Mouse (Mus musculus) heart, embryonic 12.5 days (tissue): ENCODE results near the gene Pole3. TPM values are rescaled to one million over a fixed set of nuclear protein-coding genes. Genes with fewer than 3 reads are reported as not detected.
A peak's percentile ranks its signal among the peaks of the same experiment; 100 is the strongest.

Source experiments
- ATAC-seq: fragments of 200-750 bp; cut with Nextera tagmentation; 2 replicates; pipeline ENCODE4 v1.8.0; 2017; ENCODE audit warnings: moderate TSS enrichment, moderate library complexity; ENCODE audit not compliant: insufficient number of reproducible peaks, low FRiP score
- H3K27ac ChIP-seq: fragments of 300-500 bp; sonication (generic); 2 replicates; pipeline ENCODE4 v1.5.1; 2016; ENCODE audit warnings: mild to moderate bottlenecking, moderate library complexity; ENCODE audit not compliant: poor library complexity, severe bottlenecking
- H3K27me3 ChIP-seq: fragments of 300-500 bp; sonication (generic); replicated peaks from 2 replicates; pipeline ENCODE4 v1.6.1; 2016; ENCODE audit warnings: mild to moderate bottlenecking, moderate library complexity
- H3K36me3 ChIP-seq: fragments of 300-500 bp; sonication (generic); 2 replicates; pipeline ENCODE4 v1.6.1; 2016; ENCODE audit warnings: mild to moderate bottlenecking, moderate library complexity
- H3K4me1 ChIP-seq: fragments of 300-500 bp; sonication (generic); replicated peaks from 2 replicates; pipeline ENCODE4 v1.6.1; 2016; ENCODE audit warnings: mild to moderate bottlenecking
- H3K4me2 ChIP-seq: fragments of 300-500 bp; sonication (generic); 2 replicates; pipeline ENCODE4 v1.6.1; 2016; ENCODE audit warnings: mild to moderate bottlenecking, moderate library complexity
- H3K4me3 ChIP-seq: fragments of 300-500 bp; sonication (generic); 2 replicates; pipeline ENCODE4 v1.5.1; 2016; ENCODE audit warnings: mild to moderate bottlenecking
- H3K9ac ChIP-seq: fragments of 300-500 bp; sonication (generic); 2 replicates; pipeline ENCODE4 v1.6.1; 2016; ENCODE audit warnings: mild to moderate bottlenecking, moderate library complexity
- H3K9me3 ChIP-seq: fragments of 300-500 bp; sonication (generic); replicated peaks from 2 replicates; pipeline ENCODE4 v1.6.1; 2016; ENCODE audit warnings: mild to moderate bottlenecking, moderate library complexity
- WGBS: fragments of 180-500 bp; shearing (Covaris S2); methylation state at CpG from one replicate; pipeline ENCODE4 v1.1.7; 2016; 5-methylcytosine and 5-hydroxymethylcytosine counted together
- polyA plus RNA-seq: library from polyadenylated mRNA; unstranded; fragments of >200 nt; fragmentation: Nextera tagmentation; extraction: Ambion mirVana; gene quantifications from 2 replicates; pipeline ENCODE4 v1.2.1, GENCODE M21; 2016

Pole3 gene
- polyA plus RNA-seq, 1 experiment from 2014 or later: 53.6 TPM

- Histone ChIP-seq H3K9ac (no peak overlapping the region), H3K27me3 (peaks cover 7% of the 10 kb centered on the region; the same call in 1 of the 2 replicates), H3K27ac (no peak overlapping the region), H3K4me1 (peaks cover under 1% of the 10 kb centered on the region), H3K4me3 (no peak overlapping the region), H3K36me3 (no peaks in the 10 kb centered on the region), H3K9me3 (no peaks in the 10 kb centered on the region), H3K4me2 (no peak overlapping the region)
- 80% methylated on average over 7 of the region's 7 CpGs for WGBS
- no peak for ATAC-seq
Measured at GRCm38 (mm10) chr4:62551966-62552365, 27.1 kb upstream of the Pole3 start.

DNA sequence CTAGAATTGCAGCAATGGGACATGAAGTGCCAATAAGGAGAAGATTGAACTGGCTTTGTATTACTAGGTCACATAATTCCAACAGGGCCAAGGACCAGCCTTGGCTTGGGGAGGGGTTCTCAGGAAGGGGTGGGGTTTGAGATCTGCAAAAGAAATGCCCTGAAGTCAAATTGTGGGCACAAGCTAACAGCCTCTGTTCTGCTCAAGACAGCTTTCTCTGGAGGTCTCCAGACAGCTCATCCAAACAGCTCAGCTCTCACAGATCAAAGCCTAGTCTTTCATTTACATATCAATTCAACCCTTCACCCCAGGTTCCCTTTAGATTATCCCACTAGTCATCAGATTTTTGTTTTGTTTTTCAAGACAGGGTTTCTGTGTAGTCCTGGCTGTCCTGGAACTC, 19.9 kb upstream of the Pole3 start:
- Histone ChIP-seq H3K9ac (no peak overlapping the region), H3K4me3 (no peak overlapping the region), H3K4me2 (no peak overlapping the region), H3K27ac (no peak overlapping the region), H3K4me1 (no peaks in the 10 kb centered on the region), H3K9me3 (0 out of 2 replicates have a peak, but pooled peaks cover 2% of the 10 kb centered on the region), H3K36me3 (no peaks in the 10 kb centered on the region), H3K27me3 (no peaks in the 10 kb centered on the region)
- no peak for ATAC-seq

DNA sequence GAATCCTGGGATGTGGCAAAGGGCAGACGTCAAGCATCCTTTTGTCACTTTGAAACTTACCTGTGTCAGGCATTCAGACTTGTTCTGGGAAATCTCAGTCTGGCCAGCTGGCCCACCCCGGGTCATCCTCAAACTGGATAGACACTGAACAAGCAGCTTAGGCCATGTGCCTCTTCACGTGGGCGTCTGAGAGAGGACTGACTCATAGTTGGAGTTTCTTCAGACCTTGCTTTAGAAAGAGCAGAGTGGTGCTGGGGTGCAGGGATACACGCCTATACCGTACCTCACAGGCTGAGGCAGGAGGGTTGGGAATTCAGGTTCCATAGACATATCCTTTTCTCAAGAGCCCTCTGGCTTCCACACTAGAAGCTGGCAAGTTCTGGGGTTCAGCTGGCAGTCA, 18.9 kb upstream of the Pole3 start:
- Histone ChIP-seq H3K9me3 (0 out of 2 replicates have a peak, but pooled peaks cover 2% of the 10 kb centered on the region), H3K27me3 (no peaks in the 10 kb centered on the region), H3K4me3 (no peak overlapping the region), H3K9ac (no peak overlapping the region), H3K4me2 (no peak overlapping the region), H3K4me1 (no peaks in the 10 kb centered on the region), H3K36me3 (no peaks in the 10 kb centered on the region), H3K27ac (no peak overlapping the region)
- WGBS: 78% methylated on average over 6 of the region's 6 CpGs
- ATAC-seq: no peak

DNA sequence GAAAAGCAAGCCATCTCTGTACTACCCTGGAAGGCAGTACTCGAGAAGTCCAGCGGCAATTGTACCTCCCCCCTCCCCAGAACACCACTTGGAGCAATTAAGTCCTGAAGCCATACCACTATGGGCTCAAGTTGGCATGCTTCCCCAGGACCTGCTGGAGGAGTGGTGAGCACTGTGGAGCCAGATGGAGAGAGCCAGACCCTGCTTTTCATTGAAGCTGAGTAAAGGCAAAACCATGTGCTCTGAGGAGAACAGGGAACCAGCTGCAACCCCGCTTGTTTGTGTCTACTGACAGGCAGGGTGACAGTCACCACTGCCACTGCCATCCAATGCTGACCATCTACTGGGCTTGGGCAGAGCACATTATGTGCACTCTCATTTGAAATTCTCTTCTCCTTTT, 16.9 kb upstream of the Pole3 start:
- no peak for ATAC-seq
- Histone ChIP-seq H3K4me1 (no peaks in the 10 kb centered on the region), H3K9me3 (0 out of 2 replicates have a peak, but pooled peaks cover 2% of the 10 kb centered on the region), H3K9ac (no peak overlapping the region), H3K36me3 (no peaks in the 10 kb centered on the region), H3K27ac (no peak overlapping the region), H3K27me3 (no peaks in the 10 kb centered on the region), H3K4me3 (no peak overlapping the region), H3K4me2 (no peak overlapping the region)
- 69% methylated on average over 3 of the region's 3 CpGs for WGBS

- H3K4me3 ChIP-seq: no peak overlapping the region
- peaks cover 12% of the 10 kb centered on the region for H3K4me1 ChIP-seq
- no peak overlapping the region for H3K4me2 ChIP-seq
- ATAC-seq: no peak
- peaks cover 6% of the 10 kb centered on the region; the same call in 1 of the 2 replicates for H3K9me3 ChIP-seq
- WGBS: 67% methylated on average over 6 of the region's 6 CpGs
- no peak overlapping the region for H3K9ac ChIP-seq
- no peaks in the 10 kb centered on the region for H3K36me3 ChIP-seq
- no peak overlapping the region for H3K27ac ChIP-seq
- H3K27me3 ChIP-seq: no peaks in the 10 kb centered on the region
Measured at GRCm38 (mm10) chr4:62533729-62534128, 8.9 kb upstream of the Pole3 start.

- no peak for ATAC-seq
- 63% methylated on average over 4 of the region's 4 CpGs for WGBS
- no peak overlapping the region for H3K9ac ChIP-seq
- no peak overlapping the region for H3K4me2 ChIP-seq
- no peak overlapping the region for H3K4me3 ChIP-seq
- H3K4me1 ChIP-seq: peaks cover 18% of the 10 kb centered on the region
- H3K27me3 ChIP-seq: no peaks in the 10 kb centered on the region
- no peaks in the 10 kb centered on the region for H3K9me3 ChIP-seq
- no peak overlapping the region for H3K27ac ChIP-seq
- peaks cover 12% of the 10 kb centered on the region for H3K36me3 ChIP-seq
Measured at GRCm38 (mm10) chr4:62527655-62528054, 2.8 kb upstream of the Pole3 start.

- WGBS: 54% methylated on average over 2 of the region's 2 CpGs
Measured at GRCm38 (mm10) chr4:62526256-62526655, 1.4 kb upstream of the Pole3 start.

GRCm38 (mm10) chr4:62525489-62525811, 582 bp upstream of the Pole3 start:
- H3K27me3 ChIP-seq: no peaks in the 10 kb centered on the region
- WGBS: 1% methylated on average over 10 of the region's 10 CpGs
- ATAC-seq: no peak

More at GRCm38 (mm10) chr4:62526256-62526655, 1.4 kb upstream of the Pole3 start:
- no peak overlapping the region for H3K9ac ChIP-seq
- H3K36me3 ChIP-seq: peaks cover 18% of the 10 kb centered on the region
- ATAC-seq: no peak
- H3K4me2 ChIP-seq: no peak overlapping the region
- no peak overlapping the region for H3K4me3 ChIP-seq
- peaks cover 18% of the 10 kb centered on the region for H3K4me1 ChIP-seq
- no peak overlapping the region for H3K27ac ChIP-seq
- H3K27me3 ChIP-seq: no peaks in the 10 kb centered on the region
- H3K9me3 ChIP-seq: no peaks in the 10 kb centered on the region

DNA sequence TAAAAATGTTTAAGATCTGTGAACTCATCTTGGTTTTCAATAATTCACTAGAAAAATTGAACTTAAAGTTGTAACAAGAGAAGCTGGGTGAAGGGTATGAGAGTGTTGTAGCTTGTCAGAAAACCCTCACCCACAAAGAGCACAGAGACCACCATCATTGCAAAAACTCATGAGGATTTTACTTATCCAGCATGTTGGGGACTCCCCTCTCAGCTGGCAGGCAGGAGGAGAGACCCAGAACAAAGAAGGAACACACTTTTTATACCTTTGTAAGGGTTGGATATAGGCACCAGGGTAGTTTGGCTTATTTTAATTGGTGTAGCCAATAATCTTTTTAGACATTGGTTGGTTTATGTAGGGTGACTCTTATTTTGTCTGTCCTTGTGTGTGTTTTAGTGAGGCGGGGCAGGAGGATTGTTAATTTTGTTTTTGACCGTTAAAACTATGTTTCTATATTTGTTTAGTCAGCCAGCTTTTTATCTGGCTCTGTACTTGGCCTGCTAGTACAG, 3.9 kb downstream of the Pole3 start:
- Histone ChIP-seq H3K4me1 (peaks cover 41% of the 10 kb centered on the region), H3K27me3 (no peaks in the 10 kb centered on the region), H3K27ac (no peak overlapping the region), H3K4me2 (no peak overlapping the region), H3K9ac (no peak overlapping the region), H3K4me3 (no peak overlapping the region), H3K36me3 (peaks cover 18% of the 10 kb centered on the region), H3K9me3 (no peaks in the 10 kb centered on the region)
- 87% methylated on average over 2 of the region's 2 CpGs for WGBS
- no peak for ATAC-seq

More at GRCm38 (mm10) chr4:62525489-62525811, 582 bp upstream of the Pole3 start:
- peak overlapping the region; percentile 74 for H3K4me3 ChIP-seq
- H3K9ac ChIP-seq: 0 out of 2 replicates have a peak overlapping the region, but pooled peaks have one; percentile 82
- peaks cover 18% of the 10 kb centered on the region for H3K36me3 ChIP-seq
- H3K27ac ChIP-seq: no peak overlapping the region; the same call in 1 of the 2 replicates
- peaks cover 10% of the 10 kb centered on the region for H3K4me1 ChIP-seq
- peak overlapping the region; percentile 41; the same call in 1 of the 2 replicates for H3K4me2 ChIP-seq
- H3K9me3 ChIP-seq: no peaks in the 10 kb centered on the region

- H3K4me2 ChIP-seq: peak within 1 kb of the TSS; percentile 84
- H3K9me3 ChIP-seq: no peaks in the 10 kb centered on the region
- H3K27me3 ChIP-seq: no peaks in the 10 kb centered on the region
- WGBS: under 1% methylated on average over 37 of the region's 37 CpGs
- H3K9ac ChIP-seq: peak within 1 kb of the TSS; percentile 83
- H3K36me3 ChIP-seq: peaks cover 18% of the 10 kb centered on the region
- H3K4me1 ChIP-seq: peaks cover 52% of the 10 kb centered on the region
- peak within 1 kb of the TSS; percentile 74 for H3K4me3 ChIP-seq
- ATAC-seq: peak; percentile 88
- peak within 1 kb of the TSS; percentile 85 for H3K27ac ChIP-seq
Measured at GRCm38 (mm10) chr4:62519849-62520233, 5.0 kb downstream of the Pole3 start, which contains the start of gene Alad. Gene Alad, minus strand, starts transcription at chr4:62519918.

DNA sequence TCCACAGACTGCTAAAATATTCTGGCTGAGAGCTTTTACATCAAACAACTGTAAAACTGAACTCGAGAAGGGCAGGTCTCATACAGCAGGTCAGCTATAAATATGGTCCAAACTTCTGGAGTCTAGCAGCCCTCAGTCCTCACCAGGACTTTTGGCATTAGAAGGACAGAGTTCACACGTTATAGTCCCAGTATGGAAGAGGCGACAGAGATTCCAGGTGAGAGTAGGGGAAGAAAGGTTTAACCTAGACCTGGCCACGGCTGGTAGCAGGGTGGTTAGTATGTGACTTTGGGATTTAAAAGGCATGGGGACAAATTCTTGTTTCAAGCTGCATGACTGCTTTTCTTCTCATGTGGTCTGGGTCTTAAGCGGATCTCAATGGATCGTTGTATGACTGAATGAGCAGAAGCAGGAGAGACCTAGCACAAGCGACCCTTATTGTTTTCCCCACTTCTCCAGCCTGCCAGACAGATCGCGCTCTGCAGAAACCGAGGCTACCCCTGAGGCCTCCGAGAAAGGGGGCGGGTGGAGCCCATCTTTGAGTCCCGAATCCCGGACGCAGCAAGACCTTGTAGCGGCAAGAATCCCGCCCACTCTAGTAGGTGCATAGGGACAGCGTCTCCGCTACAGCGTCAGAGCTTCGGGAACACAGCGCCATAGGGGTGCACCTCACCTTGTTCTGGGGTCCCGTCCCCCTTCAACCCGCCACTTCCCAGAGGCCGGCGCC, 5.6 kb downstream of the Pole3 start:
- WGBS: 3% methylated on average over 26 of the region's 26 CpGs
- peak; percentile 61 for ATAC-seq
- Histone ChIP-seq H3K36me3 (peaks cover 18% of the 10 kb centered on the region), H3K27ac (peak overlapping the region; percentile 85), H3K4me2 (peak overlapping the region; percentile 84), H3K9ac (peak overlapping the region; percentile 83), H3K4me3 (peak overlapping the region; percentile 74), H3K4me1 (peaks cover 50% of the 10 kb centered on the region), H3K9me3 (no peaks in the 10 kb centered on the region), H3K27me3 (no peaks in the 10 kb centered on the region)
